Mouse (Mus musculus) olfactory bulb, adult 2 months (tissue): Measurements from ENCODE around the gene Lrmp. TPM values are rescaled to one million over a fixed set of nuclear protein-coding genes. Genes with fewer than 3 reads are reported as not detected.

Experiments used
- H3K27ac ChIP-seq: fragments of 200-500 bp; 2 replicates; pipeline ENCODE4 v1.5.1; 2012; ENCODE audit warnings: low read depth, low read length; ENCODE audit not compliant: insufficient read depth
- H3K4me1 ChIP-seq: fragments of 200-500 bp; 2 replicates; pipeline ENCODE4 v1.6.1; 2012; ENCODE audit warnings: low read length; ENCODE audit not compliant: control insufficient read depth, insufficient read depth
- H3K4me3 ChIP-seq: fragments of 200-500 bp; 2 replicates; pipeline ENCODE4 v1.5.1; 2012; ENCODE audit warnings: mild to moderate bottlenecking, low read depth, low read length, moderate library complexity; ENCODE audit not compliant: insufficient read depth
- CTCF ChIP-seq: fragments of 200-500 bp; IDR thresholded peaks from 2 replicates; pipeline ENCODE4 v1.5.1; 2012; ENCODE audit warnings: low read depth, mild to moderate bottlenecking, low read length, moderate library complexity; ENCODE audit not compliant: insufficient read depth
- POLR2A ChIP-seq: fragments of 200-500 bp; IDR thresholded peaks from 2 replicates; pipeline ENCODE4 v1.6.1; 2012; ENCODE audit warnings: mild to moderate bottlenecking, low read depth, low read length, moderate library complexity; ENCODE audit not compliant: insufficient read depth
- WGBS: fragments of 180-500 bp; shearing (Covaris S2); methylation state at CpG from one replicate; pipeline ENCODE4 v1.1.7; 2018; 5-methylcytosine and 5-hydroxymethylcytosine counted together
- polyA plus RNA-seq: library from polyadenylated mRNA; stranded (reverse); fragments of >200 nt; gene quantifications from 2 replicates; pipeline ENCODE4 v1.2.4, GENCODE M21; 2012; ENCODE audit warnings: low replicate concordance; ENCODE audit not compliant: missing spikeins, insufficient read depth, insufficient read length

The Lrmp gene
- polyA plus RNA-seq, 1 experiment = 343 TPM

DNA sequence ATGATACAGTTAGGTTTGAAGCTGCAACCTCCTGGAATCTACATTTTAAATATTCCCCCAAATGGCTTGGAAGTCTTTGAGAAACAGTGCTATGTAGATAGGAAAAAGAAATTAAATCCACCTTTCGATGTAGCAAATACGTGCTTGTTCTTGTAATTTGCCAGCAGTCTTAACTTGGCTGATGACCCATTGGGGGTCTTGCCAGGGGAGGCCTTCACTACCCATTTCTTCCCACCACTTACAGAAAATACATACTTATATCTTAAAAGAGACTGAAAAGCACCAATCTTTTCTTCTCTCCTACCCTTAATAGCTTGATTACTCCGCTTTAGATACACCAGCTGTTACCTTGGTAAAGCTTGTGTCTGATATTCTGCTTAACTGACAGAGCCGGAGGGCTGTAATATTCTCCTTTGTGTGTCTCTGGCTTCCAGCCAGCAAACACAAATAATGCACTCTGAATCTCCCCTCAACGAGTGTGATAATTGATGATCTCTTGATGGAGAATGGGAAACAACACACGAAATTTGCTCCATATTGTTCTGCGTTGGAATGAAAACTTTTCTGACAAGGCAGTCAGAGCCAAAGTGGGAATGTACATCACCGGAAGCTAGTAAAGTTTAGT, 94.7 kb downstream of the Lrmp start:
- no peaks in the 10 kb centered on the region for H3K4me1 ChIP-seq
- 11% methylated on average over 8 of the region's 8 CpGs for WGBS
- TF ChIP-seq POLR2A (no peak), CTCF (no peak)
- H3K27ac ChIP-seq = no peak overlapping the region
- H3K4me3 ChIP-seq = peak overlapping the region; percentile 54

- Histone ChIP-seq H3K27ac (peak within 1 kb of the TSS; percentile 91), H3K4me1 (no peaks in the 10 kb centered on the region), H3K4me3 (peak within 1 kb of the TSS; percentile 86)
- TF ChIP-seq POLR2A (peak; percentile 98), CTCF (no peak)
- WGBS = under 1% methylated on average over 36 of the region's 36 CpGs
Measured at GRCm38 (mm10) chr6:145210816-145211338, 95.4 kb downstream of the Lrmp start, which contains the start of the genes Casc1 and Etfrf1. Gene Casc1, minus strand, starts transcription at chr6:145211005. Gene Etfrf1, plus strand, starts transcription at chr6:145211134.

GRCm38 (mm10) chr6:145211376-145212305, 96.2 kb downstream of the Lrmp start:
- H3K27ac ChIP-seq = peak overlapping the region; percentile 91
- WGBS = 3% methylated on average over 21 of the region's 21 CpGs
- no peaks in the 10 kb centered on the region for H3K4me1 ChIP-seq
- H3K4me3 ChIP-seq = peak overlapping the region; percentile 86
- no peak for TF ChIP-seq CTCF
- no peak; the same call in 1 of the 2 replicates for TF ChIP-seq POLR2A

GRCm38 (mm10) chr6:145213916-145214315, 98.5 kb downstream of the Lrmp start:
- WGBS = 87% methylated on average over 2 of the region's 2 CpGs
- TF ChIP-seq POLR2A = no peak
- TF ChIP-seq CTCF = no peak
- H3K27ac ChIP-seq = no peak overlapping the region
- H3K4me3 ChIP-seq = no peak overlapping the region
- no peaks in the 10 kb centered on the region for H3K4me1 ChIP-seq

- Histone ChIP-seq H3K4me3 (no peak overlapping the region), H3K4me1 (no peaks in the 10 kb centered on the region), H3K27ac (no peak overlapping the region)
- 94% methylated on average over 3 of the region's 3 CpGs for WGBS
- no peak for TF ChIP-seq CTCF
- TF ChIP-seq POLR2A = no peak
Measured at GRCm38 (mm10) chr6:145215826-145216225, 100.4 kb downstream of the Lrmp start.

- Histone ChIP-seq H3K27ac (no peak overlapping the region), H3K4me3 (no peak overlapping the region), H3K4me1 (no peaks in the 10 kb centered on the region)
- no peak for TF ChIP-seq CTCF
- TF ChIP-seq POLR2A = no peak
- WGBS = 86% methylated on average over 6 of the region's 6 CpGs
Measured at GRCm38 (mm10) chr6:145224246-145224645, 108.8 kb downstream of the Lrmp start.

Other genes starting within 250 kb of the Lrmp start
- gene Bcat1, start 39.5 kb upstream of the Lrmp start, polyA plus RNA-seq = not detected in 2 replicates
- gene Casc1, start 95.4 kb downstream of the Lrmp start, polyA plus RNA-seq = not detected in 2 replicates
- not detected in 2 replicates for gene Etfrf1, start 95.5 kb downstream of the Lrmp start, polyA plus RNA-seq
- gene Kras, start 134.6 kb downstream of the Lrmp start, polyA plus RNA-seq = 261 and 295 TPM in 2 replicates